Mouse (Mus musculus): ENCODE data around the gene Gab2. TPM values are rescaled to one million over a fixed set of nuclear protein-coding genes. Genes with fewer than 3 reads are reported as not detected.

Gab2 gene
- polyA plus RNA-seq, 1 experiment from 2014 or later: 2.1 TPM

Other genes with a start within 250 kb of the Gab2 start
- gene Nars2, start 130.1 kb upstream of the Gab2 start, polyA plus RNA-seq (2015; fragmentation: Nextera tagmentation; extraction: Ambion mirVana): 18.7 and 18.9 TPM in 2 replicates